Mouse (Mus musculus): Measurements from ENCODE around the gene Etfa. TPM values are rescaled to one million over a fixed set of nuclear protein-coding genes. Genes with fewer than 3 reads are reported as not detected.

The Etfa gene
- polyA plus RNA-seq, 1 experiment from 2014 or later = 187 TPM

DNA sequence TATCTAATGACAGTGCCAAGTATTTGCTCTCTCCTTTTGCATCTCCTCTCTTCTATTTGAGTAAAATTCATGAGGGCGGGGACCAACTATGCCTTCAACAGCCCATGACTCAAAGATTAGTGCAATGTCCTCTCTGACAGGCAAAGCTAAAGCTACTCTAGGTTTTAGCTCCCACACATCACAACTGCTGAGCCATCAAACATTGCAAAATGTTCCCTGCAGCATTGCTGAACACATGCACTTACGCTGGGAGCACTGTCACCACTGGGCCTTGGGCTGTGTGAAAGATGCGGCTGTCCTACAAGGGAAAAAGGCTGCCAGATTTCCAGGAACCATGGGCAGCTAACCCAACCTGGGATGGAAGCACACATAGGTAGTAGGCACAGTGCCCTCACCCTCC is 60.6 kb downstream of the Etfa start:
- H3K27ac ChIP-seq (replicated peaks; ENCODE audit: low read depth, low read length) = no peak overlapping the region
- H3K9me3 ChIP-seq (replicated peaks; ENCODE audit: control insufficient read depth, low read length) = no peaks in the 10 kb centered on the region
- no peaks in the 10 kb centered on the region for H3K4me1 ChIP-seq (ENCODE audit: control insufficient read depth, insufficient read depth, low read length)
- no peaks in the 10 kb centered on the region; the same call in 1 of the 2 replicates for H3K36me3 ChIP-seq (replicated peaks; ENCODE audit: control insufficient read depth, insufficient read depth, low read depth, low read length)
- DNase-seq (ENCODE audit: low spot score) = no peak
- H3K27me3 ChIP-seq (ENCODE audit: control insufficient read depth, insufficient read depth, low read length) = no peaks in the 10 kb centered on the region
- ATAC-seq (replicated peaks; ENCODE audit: insufficient number of reproducible peaks, low FRiP score, low TSS enrichment, low read depth) = no peak
- H3K9ac ChIP-seq (replicated peaks; ENCODE audit: low read length) = no peak overlapping the region
- no peak overlapping the region for H3K4me2 ChIP-seq (ENCODE audit: low read depth, low read length)
- no peak overlapping the region for H3K4me3 ChIP-seq (ENCODE audit: low read depth, low read length)
- WGBS = 91% methylated on average over 3 of the region's 3 CpGs

DNA sequence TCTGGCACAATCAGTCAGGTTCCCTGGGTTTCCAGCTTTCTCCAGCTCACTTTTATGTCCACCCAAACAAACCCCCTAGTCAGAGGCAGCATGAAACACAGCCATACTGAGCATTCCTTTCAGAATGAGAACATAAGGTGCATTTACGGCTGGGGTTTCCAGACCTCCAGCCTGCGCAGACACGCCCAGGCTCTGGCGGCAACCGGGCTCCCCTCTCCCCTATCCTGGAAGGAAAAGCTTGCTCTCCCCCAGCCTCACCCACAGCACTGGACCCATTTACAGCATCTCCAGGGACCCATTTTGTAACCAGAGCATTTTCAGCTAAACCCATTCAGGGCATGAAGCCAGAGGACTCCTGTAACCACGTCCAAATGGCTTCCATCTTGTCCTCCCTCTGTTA is 62.0 kb downstream of the Etfa start:
- Histone ChIP-seq H3K4me2 (ENCODE audit: low read depth, low read length) (no peak overlapping the region), H3K4me1 (ENCODE audit: control insufficient read depth, insufficient read depth, low read length) (no peaks in the 10 kb centered on the region), H3K27ac (replicated peaks; ENCODE audit: low read depth, low read length) (no peak overlapping the region), H3K27me3 (ENCODE audit: control insufficient read depth, insufficient read depth, low read length) (no peaks in the 10 kb centered on the region), H3K36me3 (replicated peaks; ENCODE audit: control insufficient read depth, insufficient read depth, low read depth, low read length) (no peaks in the 10 kb centered on the region; the same call in 1 of the 2 replicates), H3K9ac (replicated peaks; ENCODE audit: low read length) (no peak overlapping the region), H3K4me3 (ENCODE audit: low read depth, low read length) (no peak overlapping the region), H3K9me3 (replicated peaks; ENCODE audit: control insufficient read depth, low read length) (no peaks in the 10 kb centered on the region)
- WGBS = 83% methylated on average over 6 of the region's 6 CpGs
- no peak for ATAC-seq (replicated peaks; ENCODE audit: insufficient number of reproducible peaks, low FRiP score, low TSS enrichment, low read depth)
- DNase-seq (ENCODE audit: low spot score) = no peak

DNA sequence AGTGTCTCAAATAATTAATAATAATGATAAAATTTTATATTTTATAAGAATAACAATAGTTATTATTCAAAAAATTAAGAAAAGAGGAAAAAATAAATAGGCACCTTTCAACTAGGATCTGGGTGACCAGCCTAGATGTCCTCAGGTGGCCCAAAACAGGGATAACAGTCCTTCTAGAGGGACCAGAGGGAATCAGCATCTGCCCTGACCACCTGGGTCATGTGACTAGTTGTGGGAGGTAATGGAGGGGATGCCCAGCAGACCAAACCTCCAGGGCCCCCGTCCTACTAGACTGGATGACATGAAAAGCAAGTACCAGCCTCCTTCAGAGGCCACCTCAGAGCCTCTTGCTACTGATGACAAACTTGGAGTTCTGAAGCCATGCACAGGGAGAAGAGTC is 62.9 kb downstream of the Etfa start:
- Histone ChIP-seq H3K27ac (replicated peaks; ENCODE audit: low read depth, low read length) (no peak overlapping the region), H3K9me3 (replicated peaks; ENCODE audit: control insufficient read depth, low read length) (no peaks in the 10 kb centered on the region), H3K36me3 (replicated peaks; ENCODE audit: control insufficient read depth, insufficient read depth, low read depth, low read length) (no peaks in the 10 kb centered on the region; the same call in 1 of the 2 replicates), H3K4me1 (ENCODE audit: control insufficient read depth, insufficient read depth, low read length) (no peaks in the 10 kb centered on the region), H3K4me2 (ENCODE audit: low read depth, low read length) (no peak overlapping the region), H3K27me3 (ENCODE audit: control insufficient read depth, insufficient read depth, low read length) (no peaks in the 10 kb centered on the region), H3K9ac (replicated peaks; ENCODE audit: low read length) (no peak overlapping the region), H3K4me3 (ENCODE audit: low read depth, low read length) (no peak overlapping the region)
- ATAC-seq (replicated peaks; ENCODE audit: insufficient number of reproducible peaks, low FRiP score, low TSS enrichment, low read depth) (no peak), DNase-seq (ENCODE audit: low spot score) (no peak)
- WGBS = 79% methylated on average over 1 of the region's 1 CpGs

DNA sequence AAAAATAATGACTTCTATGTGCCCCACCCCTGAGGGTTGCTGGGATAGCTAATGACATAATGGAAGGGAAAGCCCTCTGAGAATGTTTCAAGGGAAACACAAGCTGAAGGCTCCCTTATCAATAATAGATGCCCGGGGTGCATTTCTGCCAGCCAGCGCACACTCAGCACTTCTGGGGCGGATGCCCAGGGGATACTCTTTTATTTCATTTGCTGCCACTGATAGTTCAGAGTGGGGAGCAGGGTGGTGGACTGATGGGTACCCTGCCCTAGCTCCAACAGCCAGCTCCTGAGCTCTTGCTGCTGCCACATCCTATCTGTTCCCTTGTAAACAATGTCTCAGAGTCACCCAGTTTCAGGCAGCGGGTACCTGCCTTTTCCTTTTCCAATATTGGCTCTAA is 64.5 kb downstream of the Etfa start:
- H3K4me1 ChIP-seq (ENCODE audit: control insufficient read depth, insufficient read depth, low read length) = no peaks in the 10 kb centered on the region
- H3K36me3 ChIP-seq (replicated peaks; ENCODE audit: control insufficient read depth, insufficient read depth, low read depth, low read length) = no peaks in the 10 kb centered on the region; the same call in 1 of the 2 replicates
- H3K4me2 ChIP-seq (ENCODE audit: low read depth, low read length) = no peak overlapping the region
- 90% methylated on average over 4 of the region's 4 CpGs for WGBS
- no peaks in the 10 kb centered on the region for H3K9me3 ChIP-seq (replicated peaks; ENCODE audit: control insufficient read depth, low read length)
- no peak overlapping the region for H3K4me3 ChIP-seq (ENCODE audit: low read depth, low read length)
- DNase-seq (ENCODE audit: low spot score) = no peak
- no peak overlapping the region for H3K9ac ChIP-seq (replicated peaks; ENCODE audit: low read length)
- no peak overlapping the region for H3K27ac ChIP-seq (replicated peaks; ENCODE audit: low read depth, low read length)
- no peak for ATAC-seq (replicated peaks; ENCODE audit: insufficient number of reproducible peaks, low FRiP score, low TSS enrichment, low read depth)
- H3K27me3 ChIP-seq (ENCODE audit: control insufficient read depth, insufficient read depth, low read length) = no peaks in the 10 kb centered on the region

DNA sequence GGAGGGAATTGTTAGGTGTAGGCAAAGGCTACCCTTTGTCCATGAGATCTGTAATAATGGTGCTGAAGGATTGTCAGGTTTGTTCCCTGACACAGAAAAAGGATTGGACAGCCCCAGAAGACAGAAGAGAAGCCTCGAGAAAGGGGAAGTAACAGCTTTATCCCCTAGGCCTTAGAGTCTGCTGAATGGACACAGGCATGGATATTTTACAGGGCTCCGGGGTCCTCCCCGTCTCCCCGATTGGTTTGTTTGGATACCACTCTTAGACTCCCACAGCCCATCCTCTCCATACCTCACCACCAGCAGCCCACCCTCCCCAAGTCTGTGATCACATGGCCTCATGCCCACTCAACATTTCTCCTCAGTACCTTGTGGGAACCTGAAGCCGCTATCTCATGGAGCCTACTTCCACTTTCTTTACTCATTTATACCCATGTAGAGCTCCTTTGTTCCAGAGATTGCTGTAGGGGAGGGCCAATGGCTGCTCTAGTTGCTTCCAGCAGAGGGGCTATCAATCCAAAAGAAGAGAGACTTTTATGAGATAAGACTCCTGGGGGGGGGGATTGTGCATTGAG is 72.8 kb downstream of the Etfa start:
- ATAC-seq (replicated peaks; ENCODE audit: insufficient number of reproducible peaks, low FRiP score, low TSS enrichment, low read depth) = no peak
- Histone ChIP-seq H3K4me1 (ENCODE audit: control insufficient read depth, insufficient read depth, low read length) (no peaks in the 10 kb centered on the region), H3K9me3 (replicated peaks; ENCODE audit: control insufficient read depth, low read length) (no peaks in the 10 kb centered on the region), H3K27me3 (ENCODE audit: control insufficient read depth, insufficient read depth, low read length) (no peaks in the 10 kb centered on the region), H3K36me3 (replicated peaks; ENCODE audit: control insufficient read depth, insufficient read depth, low read depth, low read length) (no peaks in the 10 kb centered on the region), H3K9ac (replicated peaks; ENCODE audit: low read length) (no peak overlapping the region), H3K4me3 (ENCODE audit: low read depth, low read length) (no peak overlapping the region), H3K27ac (replicated peaks; ENCODE audit: low read depth, low read length) (no peak overlapping the region), H3K4me2 (ENCODE audit: low read depth, low read length) (no peak overlapping the region)
- WGBS = 87% methylated on average over 5 of the region's 5 CpGs
- DNase-seq (ENCODE audit: low spot score) = no peak

DNA sequence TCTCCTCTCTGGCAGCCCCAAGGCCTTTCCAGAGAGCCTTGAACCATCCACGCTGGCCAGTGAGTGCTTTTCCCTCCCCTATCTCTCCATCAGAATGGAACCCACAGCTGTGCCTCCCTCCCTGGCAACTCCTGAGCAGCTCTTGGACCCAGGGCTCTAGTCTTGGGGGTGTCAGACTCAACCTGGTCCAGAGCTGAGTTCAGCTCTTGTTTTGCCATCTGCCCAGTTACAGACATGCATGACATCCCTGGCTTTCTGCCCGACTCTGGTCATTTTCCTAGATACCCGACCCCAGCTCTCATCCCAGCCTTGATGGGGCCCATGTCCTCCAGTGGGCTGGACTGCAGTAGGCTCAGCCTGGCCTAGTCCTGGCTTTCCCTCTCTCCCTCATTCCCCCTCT is 73.6 kb downstream of the Etfa start:
- H3K9ac ChIP-seq (replicated peaks; ENCODE audit: low read length) = no peak overlapping the region; the same call in 1 of the 2 replicates
- DNase-seq (ENCODE audit: low spot score) = no peak
- no peaks in the 10 kb centered on the region for H3K9me3 ChIP-seq (replicated peaks; ENCODE audit: control insufficient read depth, low read length)
- no peaks in the 10 kb centered on the region for H3K4me1 ChIP-seq (ENCODE audit: control insufficient read depth, insufficient read depth, low read length)
- no peaks in the 10 kb centered on the region for H3K27me3 ChIP-seq (ENCODE audit: control insufficient read depth, insufficient read depth, low read length)
- ATAC-seq (replicated peaks; ENCODE audit: insufficient number of reproducible peaks, low FRiP score, low TSS enrichment, low read depth) = no peak
- H3K4me2 ChIP-seq (ENCODE audit: low read depth, low read length) = no peak overlapping the region
- 67% methylated on average over 3 of the region's 3 CpGs for WGBS
- no peaks in the 10 kb centered on the region for H3K36me3 ChIP-seq (replicated peaks; ENCODE audit: control insufficient read depth, insufficient read depth, low read depth, low read length)
- H3K4me3 ChIP-seq (ENCODE audit: low read depth, low read length) = no peak overlapping the region
- no peak overlapping the region for H3K27ac ChIP-seq (replicated peaks; ENCODE audit: low read depth, low read length)

DNA sequence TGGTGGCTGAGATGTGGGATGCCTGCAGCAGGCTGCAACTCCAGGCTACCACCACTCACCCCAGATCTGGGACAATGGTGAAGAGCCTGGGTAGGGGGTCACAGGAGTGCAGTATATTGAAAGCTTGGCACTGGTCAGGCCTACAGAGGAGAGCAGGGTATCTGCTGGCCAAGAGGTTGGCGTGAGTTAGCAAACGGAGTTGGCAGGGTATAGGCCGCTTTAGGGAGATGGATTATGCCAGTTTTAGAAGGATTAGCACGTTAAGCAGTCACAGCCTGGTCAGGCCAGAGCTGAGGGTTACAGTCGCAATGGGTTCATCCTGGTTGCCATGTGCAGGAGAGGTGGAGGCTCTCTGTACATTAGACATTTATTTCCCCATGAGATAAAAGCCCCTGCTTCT is 78.2 kb downstream of the Etfa start:
- no peaks in the 10 kb centered on the region for H3K9me3 ChIP-seq (replicated peaks; ENCODE audit: control insufficient read depth, low read length)
- no peak overlapping the region for H3K4me3 ChIP-seq (ENCODE audit: low read depth, low read length)
- no peak overlapping the region for H3K27ac ChIP-seq (replicated peaks; ENCODE audit: low read depth, low read length)
- no peak overlapping the region for H3K9ac ChIP-seq (replicated peaks; ENCODE audit: low read length)
- no peak for ATAC-seq (replicated peaks; ENCODE audit: insufficient number of reproducible peaks, low FRiP score, low TSS enrichment, low read depth)
- DNase-seq (ENCODE audit: low spot score) = no peak
- 90% methylated on average over 5 of the region's 5 CpGs for WGBS
- H3K36me3 ChIP-seq (replicated peaks; ENCODE audit: control insufficient read depth, insufficient read depth, low read depth, low read length) = no peaks in the 10 kb centered on the region
- H3K4me1 ChIP-seq (ENCODE audit: control insufficient read depth, insufficient read depth, low read length) = no peaks in the 10 kb centered on the region
- H3K4me2 ChIP-seq (ENCODE audit: low read depth, low read length) = no peak overlapping the region
- no peaks in the 10 kb centered on the region for H3K27me3 ChIP-seq (ENCODE audit: control insufficient read depth, insufficient read depth, low read length)

DNA sequence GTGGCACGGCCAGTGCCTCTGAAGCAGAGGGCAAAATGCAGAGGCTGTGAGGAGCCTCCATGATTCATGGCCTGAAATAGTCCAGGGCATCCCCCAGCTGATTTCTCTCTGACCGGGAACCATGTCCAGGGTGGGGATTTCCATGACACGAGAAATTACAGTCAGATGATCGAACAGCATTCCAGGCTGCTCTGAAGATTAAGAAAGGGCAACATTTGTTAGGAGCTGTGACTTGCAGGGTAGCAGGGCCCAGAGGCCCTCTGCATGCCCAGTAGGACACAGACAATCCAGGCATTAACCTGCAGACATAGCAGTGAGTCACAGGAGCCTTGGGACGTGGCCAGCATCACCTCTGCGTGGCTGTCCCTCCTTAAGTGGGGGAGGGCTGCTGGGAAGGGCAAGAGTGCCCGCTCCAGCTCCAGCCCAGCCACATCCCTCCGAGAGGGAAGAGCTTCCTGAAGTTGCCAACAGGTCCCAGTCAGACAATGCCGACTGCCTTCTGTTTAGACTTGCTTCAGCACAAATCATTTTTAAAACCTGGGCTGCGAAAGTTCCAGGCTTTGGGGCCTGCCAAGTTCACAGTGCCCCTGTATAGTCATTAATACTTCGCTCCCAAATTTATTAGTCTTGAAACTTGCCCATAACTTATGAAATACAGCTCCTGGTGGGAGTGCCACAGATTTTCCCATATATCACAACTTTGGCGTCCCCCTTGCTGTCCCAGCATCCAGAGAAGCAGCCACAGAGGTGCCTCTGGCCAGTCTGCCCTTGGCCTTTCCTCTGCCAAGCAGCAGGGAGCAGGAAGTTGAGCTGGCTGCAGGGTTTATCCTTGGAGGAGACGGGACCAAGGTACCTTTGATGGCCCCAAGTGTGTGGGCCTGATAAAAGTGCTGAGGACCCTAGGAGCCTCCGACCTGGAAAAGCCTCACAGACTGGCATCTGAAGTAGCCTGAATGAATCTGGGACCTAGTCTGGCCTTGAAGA is 79.4 kb downstream of the Etfa start:
- H3K4me1 ChIP-seq (ENCODE audit: control insufficient read depth, insufficient read depth, low read length) = no peaks in the 10 kb centered on the region
- 73% methylated on average over 14 of the region's 14 CpGs for WGBS
- H3K4me3 ChIP-seq (ENCODE audit: low read depth, low read length) = no peak overlapping the region
- H3K27me3 ChIP-seq (ENCODE audit: control insufficient read depth, insufficient read depth, low read length) = no peaks in the 10 kb centered on the region
- H3K9me3 ChIP-seq (replicated peaks; ENCODE audit: control insufficient read depth, low read length) = no peaks in the 10 kb centered on the region
- DNase-seq (ENCODE audit: low spot score) (no peak), ATAC-seq (replicated peaks; ENCODE audit: insufficient number of reproducible peaks, low FRiP score, low TSS enrichment, low read depth) (no peak)
- no peak overlapping the region for H3K4me2 ChIP-seq (ENCODE audit: low read depth, low read length)
- no peak overlapping the region for H3K9ac ChIP-seq (replicated peaks; ENCODE audit: low read length)
- no peaks in the 10 kb centered on the region for H3K36me3 ChIP-seq (replicated peaks; ENCODE audit: control insufficient read depth, insufficient read depth, low read depth, low read length)
- H3K27ac ChIP-seq (replicated peaks; ENCODE audit: low read depth, low read length) = no peak overlapping the region

Data from embryonic facial prominence, embryonic 11.5 days (tissue).